Mouse (Mus musculus): ENCODE data around the gene Mdk.
A peak's percentile ranks its signal among the peaks of the same experiment; 100 is the strongest.

Gene Mdk

DNA sequence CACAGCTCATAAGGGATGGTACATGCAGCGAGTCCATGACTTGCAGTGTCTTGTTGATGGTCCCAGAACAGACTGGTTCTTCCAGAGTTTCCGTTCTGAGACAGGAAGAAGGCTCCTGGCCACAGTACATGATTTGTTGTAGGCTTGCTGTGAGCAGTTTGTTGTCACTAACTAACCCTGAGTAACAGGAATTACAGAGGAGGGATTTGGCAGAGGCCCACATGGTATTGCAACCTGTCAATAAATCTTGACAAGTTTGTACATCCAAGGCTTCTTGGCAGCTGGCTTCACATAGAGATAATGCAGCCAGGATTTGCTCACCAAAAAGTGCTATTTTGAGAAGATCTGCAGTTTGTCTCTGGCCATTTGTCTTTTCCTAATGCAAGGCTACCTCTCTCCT is 26.0 kb downstream of the Mdk start:
- no peak for DNase-seq

DNA sequence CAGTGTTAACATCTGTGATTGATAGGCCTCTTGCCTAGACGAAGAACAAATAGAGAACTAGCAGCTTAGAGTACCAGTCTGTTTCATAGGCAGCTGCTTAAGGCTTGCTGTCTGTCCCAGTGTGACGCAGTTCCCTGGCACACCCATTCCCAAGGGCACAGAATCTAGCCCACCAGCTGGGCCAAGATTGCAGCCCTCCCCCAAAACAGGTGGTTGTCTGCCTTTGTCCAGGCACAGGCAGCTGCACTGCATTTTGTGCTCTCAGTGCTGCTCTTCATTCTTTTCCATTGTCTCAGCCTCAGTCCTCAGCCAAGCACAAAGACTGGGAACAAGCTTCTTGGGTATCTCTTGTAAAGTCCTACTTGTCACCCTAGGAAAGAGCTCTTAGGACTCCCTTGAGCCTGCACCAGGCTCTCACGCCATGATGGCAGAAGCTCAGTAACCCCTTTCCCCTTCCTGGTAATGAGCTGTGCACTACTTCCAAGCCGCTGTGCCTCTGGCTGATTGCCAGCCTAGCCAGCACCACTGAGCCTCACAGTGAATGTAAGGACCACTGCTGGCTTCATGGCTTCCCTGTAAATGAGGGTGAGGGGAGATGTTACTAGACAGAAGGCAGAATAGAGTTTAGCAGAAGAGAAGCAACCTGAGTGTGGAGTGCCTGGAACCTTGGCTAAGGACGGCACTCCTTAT is 27.3 kb downstream of the Mdk start:
- DNase-seq: no peak

DNA sequence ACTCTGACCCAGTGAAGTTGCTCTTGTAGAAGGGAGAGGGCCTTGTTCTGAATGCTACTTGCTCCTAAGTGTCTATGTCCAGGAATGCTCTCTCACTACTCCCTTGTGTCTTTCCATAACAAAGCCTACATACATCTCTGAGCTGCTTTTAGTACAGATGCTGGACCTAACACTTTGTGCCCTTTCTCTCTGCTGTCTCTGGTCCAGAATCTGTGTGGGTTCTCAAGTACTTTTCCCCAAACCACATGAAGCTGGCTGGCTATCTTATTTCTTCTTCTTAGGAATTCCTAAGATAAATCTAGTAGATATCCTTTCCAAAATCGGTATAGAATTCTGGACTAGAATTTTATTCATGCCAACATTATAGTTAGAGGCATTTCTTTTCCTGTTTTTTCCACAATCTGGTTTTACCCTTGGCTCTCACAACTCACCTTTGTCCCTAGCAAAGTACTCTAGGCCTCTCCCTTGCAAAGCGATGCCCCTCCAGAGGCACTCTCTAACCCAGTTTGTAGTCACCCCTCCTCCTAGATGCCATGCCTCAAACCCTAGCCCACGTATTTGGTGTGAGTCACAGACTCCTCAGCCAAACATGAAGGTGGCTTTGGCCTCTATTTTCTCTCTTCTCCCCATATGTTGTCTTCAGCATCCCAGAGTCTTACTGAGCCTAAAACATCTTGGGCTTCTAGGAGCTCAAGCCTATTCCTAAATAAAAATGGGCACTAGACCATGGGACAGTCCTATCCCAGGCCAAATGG is 28.7 kb downstream of the Mdk start:
- no peak for DNase-seq

DNA sequence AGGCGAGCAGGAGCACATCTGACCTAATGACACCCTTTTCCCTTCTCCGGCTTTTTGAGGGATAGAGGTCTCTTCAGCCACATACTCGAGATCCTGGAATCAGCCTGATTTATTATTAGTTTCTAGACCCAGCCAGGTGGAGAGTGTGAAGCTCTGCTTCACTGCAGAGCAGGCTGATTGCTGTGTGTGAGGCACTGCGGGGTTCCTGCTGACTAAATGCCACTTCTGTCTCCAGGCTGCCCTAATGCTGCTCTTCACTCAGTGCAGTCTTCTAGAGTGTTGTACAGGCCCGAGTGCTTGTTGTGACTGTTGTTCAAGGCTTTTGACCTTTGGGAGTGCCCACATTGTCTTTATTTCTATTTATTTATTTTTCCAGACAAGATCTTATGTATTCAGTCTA is 29.8 kb downstream of the Mdk start:
- DNase-seq: peak; percentile 59

DNA sequence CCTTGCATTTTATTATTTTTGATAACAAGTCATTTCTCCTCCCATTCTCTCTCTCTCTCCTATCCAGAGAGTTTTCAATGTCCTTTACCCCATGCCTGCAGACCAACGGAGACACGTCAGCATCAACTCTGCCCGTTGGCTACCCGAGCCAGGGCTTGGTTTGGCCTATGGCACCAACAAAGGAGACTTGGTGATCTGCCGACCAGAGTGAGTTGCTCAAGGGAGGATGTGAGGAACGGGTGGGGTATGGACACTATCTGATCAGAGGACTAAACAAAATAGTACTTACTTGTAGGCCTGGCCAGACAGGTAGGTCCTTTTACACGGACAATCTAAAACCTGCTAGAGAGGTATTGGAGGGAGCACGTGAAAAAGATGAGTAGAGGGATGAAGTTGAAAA is 31.7 kb downstream of the Mdk start:
- no peak for DNase-seq

DNA sequence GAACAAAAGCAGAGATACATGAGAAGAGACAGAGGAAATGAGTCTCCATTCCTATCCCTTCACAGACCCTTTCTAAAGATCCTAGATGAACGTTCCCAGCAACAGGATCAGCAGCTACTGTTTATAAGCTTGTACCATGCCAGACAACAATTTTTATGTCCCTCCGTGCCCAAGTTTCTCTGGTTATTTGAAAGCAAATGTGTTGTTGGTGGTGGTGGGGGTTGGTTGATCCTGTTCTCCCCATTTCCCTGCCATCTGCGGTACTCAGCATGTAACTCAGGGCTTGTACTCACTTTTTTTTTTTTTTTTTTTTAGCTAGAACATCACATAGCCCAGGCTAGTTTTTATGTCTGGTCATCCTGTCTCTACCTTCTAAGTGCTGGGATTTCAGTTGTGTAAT is 33.0 kb downstream of the Mdk start:
- no peak for DNase-seq

DNA sequence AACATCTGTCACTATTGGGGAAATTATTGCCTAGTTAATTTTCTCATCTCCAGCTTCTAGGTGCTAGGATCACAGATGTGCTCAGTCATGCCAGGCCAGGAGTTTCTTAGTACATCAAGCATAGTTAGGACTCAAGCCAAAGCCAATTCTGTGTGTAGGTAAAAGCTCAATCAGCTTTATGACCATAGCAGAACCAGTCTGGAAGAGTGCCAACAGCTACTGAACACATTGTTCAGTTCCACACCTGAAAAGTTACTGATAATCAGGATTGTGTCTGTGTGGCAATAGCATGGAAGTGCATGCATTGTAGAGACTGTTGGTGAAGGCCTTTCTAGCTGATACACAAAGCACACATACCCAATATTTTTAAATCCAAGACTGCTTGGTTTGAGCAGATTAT is 34.1 kb downstream of the Mdk start:
- DNase-seq: no peak

DNA sequence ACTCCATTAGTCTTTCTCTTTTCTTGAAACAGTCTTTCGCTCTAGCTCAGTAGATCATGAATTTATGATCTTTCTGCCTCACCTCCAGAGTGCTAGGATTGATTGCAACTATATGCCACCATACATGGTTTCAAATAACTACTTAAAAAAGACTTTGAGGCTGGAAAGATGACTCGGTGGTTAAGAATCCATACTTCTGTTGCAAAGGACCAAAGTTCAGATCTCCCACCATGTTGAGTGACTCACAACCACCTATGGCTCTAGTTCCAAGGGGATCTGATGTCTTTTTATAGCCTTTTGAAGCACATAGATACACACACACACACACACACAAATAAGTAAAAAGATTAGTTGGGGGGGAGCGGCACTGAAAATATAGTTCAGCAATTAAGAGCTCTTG is 36.7 kb downstream of the Mdk start:
- DNase-seq: no peak

DNA sequence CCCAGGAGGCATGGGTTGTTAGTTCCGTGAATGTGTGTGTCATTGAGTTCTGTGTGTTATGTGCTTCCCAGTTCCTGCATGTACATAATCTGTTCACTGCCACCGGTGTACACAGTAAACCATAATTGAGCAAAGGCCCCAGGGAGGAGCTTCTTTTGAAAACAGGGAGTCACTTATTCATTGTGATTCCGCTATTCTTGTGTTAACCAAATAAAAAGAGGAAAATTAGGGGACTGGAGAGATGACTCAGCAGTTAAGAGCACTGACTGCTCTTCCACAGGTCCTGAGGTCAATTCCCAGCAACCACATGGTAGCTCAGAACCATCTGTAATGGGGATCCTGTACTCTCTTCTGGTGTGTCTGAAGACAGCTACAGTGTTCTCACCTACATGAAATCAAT is 37.4 kb downstream of the Mdk start:
- no peak for DNase-seq

DNA sequence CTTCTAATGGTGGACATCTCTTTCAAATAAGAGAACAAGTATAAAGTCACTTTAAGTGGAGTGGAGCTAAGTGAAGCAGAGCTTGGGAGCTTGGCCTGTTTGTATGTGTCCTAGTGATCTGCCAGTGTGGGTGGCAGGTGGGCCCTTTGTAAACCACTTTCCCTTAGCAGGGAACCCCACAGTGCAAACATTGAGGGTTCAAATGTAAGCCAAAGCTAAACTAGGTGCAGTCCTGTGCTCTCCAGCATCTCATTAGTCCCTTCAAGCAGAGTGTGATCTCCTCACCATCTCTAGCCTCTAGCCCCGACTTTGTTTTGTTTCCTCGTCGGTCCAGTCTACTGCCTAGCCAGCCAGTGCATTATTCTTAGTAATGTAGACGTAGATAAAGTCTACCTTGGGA is 47.5 kb downstream of the Mdk start:
- DNase-seq: no peak

DNA sequence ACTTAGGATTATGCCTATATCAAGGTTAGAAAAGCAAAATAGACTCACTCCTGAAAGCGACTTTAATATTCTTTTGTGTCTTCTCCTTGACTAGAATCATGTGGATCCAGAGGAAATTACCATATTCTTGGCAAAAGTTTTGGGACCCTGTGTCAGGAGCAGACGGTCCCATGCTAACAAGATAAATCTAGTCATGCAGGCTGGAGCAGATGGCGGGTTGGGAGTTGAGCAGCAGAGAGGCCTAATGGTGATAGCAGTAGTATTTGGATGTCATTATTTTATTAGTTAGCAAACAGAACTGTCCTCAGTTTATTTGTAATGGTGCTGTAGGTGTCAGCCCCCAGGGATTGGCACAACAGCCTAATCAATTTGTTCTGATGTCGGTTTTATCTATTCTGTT is 48.1 kb downstream of the Mdk start:
- peak; percentile 37 for DNase-seq
